Comparison of ENCODE assay signal across 8 mouse cellular contexts in the genomic region with DNA sequence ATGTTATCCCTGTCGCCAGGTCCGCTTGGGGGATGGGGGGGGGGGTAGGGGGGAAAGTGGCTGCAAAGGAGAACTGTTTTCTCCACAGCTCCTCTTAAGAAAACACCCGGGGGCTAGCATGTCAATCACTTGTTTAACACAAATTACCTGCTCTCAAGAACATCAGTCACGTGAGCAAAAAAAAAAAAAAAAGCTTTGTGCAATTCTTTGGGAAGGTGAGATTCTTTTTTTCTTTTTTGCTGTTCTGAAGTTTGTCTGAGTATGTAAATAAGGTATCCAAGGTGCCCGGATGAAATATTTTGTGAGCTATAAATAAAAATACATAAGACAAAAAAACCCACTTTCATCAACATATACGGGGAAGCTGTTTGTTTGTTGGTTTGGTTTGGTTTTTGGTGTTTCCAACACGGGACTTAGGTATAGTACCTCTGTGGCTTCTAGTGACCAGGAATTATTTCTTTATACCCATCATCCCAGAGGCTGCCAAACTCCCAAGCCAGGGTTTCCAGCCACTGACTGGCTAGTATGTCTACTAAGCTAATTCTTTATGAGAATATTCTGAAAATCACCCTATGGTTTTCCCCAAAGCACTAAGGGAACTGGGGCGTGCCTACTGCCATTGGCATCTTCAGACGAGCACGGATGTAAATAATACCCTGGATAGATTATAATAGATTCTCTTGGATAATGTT. TPM values are rescaled to one million over a fixed set of nuclear protein-coding genes. Genes with fewer than 3 reads are reported as not detected.
A peak's percentile ranks its signal among the peaks of the same experiment; 100 is the strongest.
DNase-seq lines count a peak whose midpoint lies in the region; ATAC-seq and TF ChIP-seq lines count a peak whose summit lies in the region.

No protein-coding gene starts in this region.

- H3K9ac ChIP-seq in heart, embryonic 14.5 days (ENCODE audit: low read length): peak overlapping the region; percentile 98
- peak overlapping the region; percentile 93 for H3K9ac ChIP-seq in hindbrain, embryonic 11.5 days (ENCODE audit: low read depth, low read length)
- H3K9ac ChIP-seq in midbrain, embryonic 11.5 days (ENCODE audit: low read length): peak overlapping the region; percentile 97

- no peak for DNase-seq in heart, postnatal 25 days (ENCODE audit: low spot score)
- no peak for DNase-seq in hindbrain, embryonic 11.5 days (ENCODE audit: low spot score)
- peak; percentile 89 for DNase-seq in midbrain, embryonic 11.5 days (ENCODE audit: low spot score, missing footprints)
- DNase-seq in adrenal gland, postnatal 4 days (ENCODE audit: low spot score in 2 of 2): no peak
- DNase-seq in cerebellum, postnatal 25 days: no peak

- H3K36me3 ChIP-seq in heart, embryonic 14.5 days (ENCODE audit: control insufficient read depth, insufficient read depth, low read length): no peaks in the 10 kb centered on the region; the same call in 1 of the 2 replicates
- no peaks in the 10 kb centered on the region for H3K36me3 ChIP-seq in hindbrain, embryonic 11.5 days (ENCODE audit: control insufficient read depth, insufficient read depth, low read length)
- H3K36me3 ChIP-seq in midbrain, embryonic 11.5 days (ENCODE audit: control insufficient read depth, insufficient read depth, low read length): 0 out of 2 replicates have a peak, but pooled peaks cover 2% of the 10 kb centered on the region

- H3K4me2 ChIP-seq in heart, embryonic 14.5 days (ENCODE audit: low read length): peak overlapping the region; percentile 75
- H3K4me2 ChIP-seq in hindbrain, embryonic 11.5 days (replicated peaks; ENCODE audit: low read depth, low read length): peak overlapping the region; percentile 97
- peak overlapping the region; percentile 94 for H3K4me2 ChIP-seq in midbrain, embryonic 11.5 days

- peak overlapping the region; percentile 99 to 100 for H3K27ac ChIP-seq in heart, embryonic 14.5 days (replicated peaks in 1 of 2; ENCODE audit: control insufficient read depth in 1 of 2, insufficient read depth in 1 of 2, low read depth in 2 of 2, low read length in 2 of 2)
- peak overlapping the region; percentile 90; the same call in 1 of the 2 replicates for H3K27ac ChIP-seq in bone marrow, adult 2 months (ENCODE audit: control insufficient read depth, insufficient read depth, low read depth, low read length, poor library complexity)
- peak overlapping the region; percentile 96 for H3K27ac ChIP-seq in hindbrain, embryonic 11.5 days (ENCODE audit: low read depth, low read length)
- peak overlapping the region; percentile 99 for H3K27ac ChIP-seq in midbrain, embryonic 11.5 days (ENCODE audit: low read depth, low read length)

- peak overlapping the region; percentile 90 to 92 for H3K4me3 ChIP-seq in heart, embryonic 14.5 days (ENCODE audit: control insufficient read depth in 1 of 2, insufficient read depth in 1 of 2, low read depth in 1 of 2, low read length in 2 of 2)
- H3K4me3 ChIP-seq in bone marrow, adult 2 months (replicated peaks; ENCODE audit: control insufficient read depth, low read depth, low read length): peak overlapping the region; percentile 91
- H3K4me3 ChIP-seq in hindbrain, embryonic 11.5 days (ENCODE audit: low read depth, low read length): peak overlapping the region; percentile 82
- peak overlapping the region; percentile 82 for H3K4me3 ChIP-seq in midbrain, embryonic 11.5 days (ENCODE audit: low read depth, low read length)

- no peaks in the 10 kb centered on the region for H3K9me3 ChIP-seq in heart, embryonic 14.5 days (ENCODE audit: control insufficient read depth, low read length)
- H3K9me3 ChIP-seq in hindbrain, embryonic 11.5 days (ENCODE audit: control insufficient read depth, low read length): no peaks in the 10 kb centered on the region
- peaks cover 7% of the 10 kb centered on the region; the same call in 1 of the 2 replicates for H3K9me3 ChIP-seq in midbrain, embryonic 11.5 days (ENCODE audit: control insufficient read depth, low read length)

- TF ChIP-seq CTCF in bone marrow, adult 2 months (IDR thresholded peaks at IDR 0.05; ENCODE audit: control insufficient read depth, insufficient read depth, low read length): no peak

- WGBS in heart, embryonic 14.5 days: 27% methylated on average over 10 of the region's 10 CpGs
- 31% methylated on average over 10 of the region's 10 CpGs for WGBS in bone marrow, adult 2 months
- WGBS in hindbrain, embryonic 11.5 days: 30% methylated on average over 9 of the region's 10 CpGs
- 34% methylated on average over 10 of the region's 10 CpGs for WGBS in midbrain, embryonic 11.5 days

- no peak for TF ChIP-seq POLR2A in bone marrow, adult 2 months (IDR thresholded peaks at IDR 0.05; ENCODE audit: borderline replicate concordance, control insufficient read depth, low read depth, low read length)

- peaks cover 2 to 9% of the 10 kb centered on the region in 2 experiments; a peak in 2 of 4 replicates for H3K4me1 ChIP-seq in heart, embryonic 14.5 days (ENCODE audit: control insufficient read depth in 2 of 2, insufficient read depth in 2 of 2, low read length in 2 of 2)
- no peaks in the 10 kb centered on the region for H3K4me1 ChIP-seq in bone marrow, adult 2 months (ENCODE audit: control insufficient read depth, insufficient read depth, low read length)
- H3K4me1 ChIP-seq in hindbrain, embryonic 11.5 days (replicated peaks; ENCODE audit: control insufficient read depth, insufficient read depth, low read length): 0 out of 2 replicates have a peak, but pooled peaks cover 3% of the 10 kb centered on the region
- peaks cover 5% of the 10 kb centered on the region for H3K4me1 ChIP-seq in midbrain, embryonic 11.5 days (ENCODE audit: control insufficient read depth, insufficient read depth, low read length)

- ATAC-seq in heart, embryonic 14.5 days (ENCODE audit: insufficient number of reproducible peaks, insufficient read depth, low FRiP score, low read depth): no peak
- ATAC-seq in hindbrain, embryonic 11.5 days (ENCODE audit: low FRiP score): no peak
- no peak for ATAC-seq in midbrain, embryonic 11.5 days (ENCODE audit: low FRiP score)
- no peak for ATAC-seq in activated CD4-positive, CD25-positive, alpha-beta regulatory T cell, adult 4 months

- H3K27me3 ChIP-seq in heart, embryonic 14.5 days (ENCODE audit: control insufficient read depth, insufficient read depth, low read length): no peaks in the 10 kb centered on the region
- H3K27me3 ChIP-seq in hindbrain, embryonic 11.5 days (ENCODE audit: control insufficient read depth, insufficient read depth, low read length): no peaks in the 10 kb centered on the region
- no peaks in the 10 kb centered on the region for H3K27me3 ChIP-seq in midbrain, embryonic 11.5 days (ENCODE audit: control insufficient read depth, insufficient read depth, low read length)

- intact Hi-C loops in heart, postnatal 25 days (cut with DNase I): loop anchor here (2.0 to 10.0 kb wide), 6 partner anchors 37 to 549 kb away; no protein-coding TSS in a partner anchor

RNA-seq across cellular contexts. Expression of a gene that starts 1.3 kb away (rescaled TPM):
- 87.6 and 88.1 TPM in 2 replicates for polyA plus RNA-seq in heart, embryonic 14.5 days (2014; fragmentation: Nextera tagmentation; extraction: Ambion mirVana)
- total RNA-seq in heart, postnatal 25 days (2021): 10 to 100 TPM; 33.6 to 35.3 TPM
- 46.2 and 93.7 TPM in 2 replicates for polyA plus RNA-seq in bone marrow, adult 2 months (2011; ENCODE audit: insufficient read depth, insufficient read length, low replicate concordance, missing spikeins)
- 81.5 and 91.9 TPM in 2 replicates for polyA plus RNA-seq in hindbrain, embryonic 11.5 days (2014; fragmentation: Nextera tagmentation; extraction: Ambion mirVana)
- polyA plus RNA-seq in midbrain, embryonic 11.5 days (2014; fragmentation: Nextera tagmentation; extraction: Ambion mirVana): 86.2 and 95.4 TPM in 2 replicates
- 10 to 100 TPM; 69.8 to 75.1 TPM for total RNA-seq in adrenal gland, postnatal 4 days (2021)
- polyA plus RNA-seq in activated CD4-positive, CD25-positive, alpha-beta regulatory T cell, adult 4 months (2017; shearing (Covaris generic)): 100 to 1,000 TPM; 210 to 217 TPM
